Mouse (Mus musculus): Measurements from ENCODE around the gene Sept9. TPM values are rescaled to one million over a fixed set of nuclear protein-coding genes. Genes with fewer than 3 reads are reported as not detected.
A peak's percentile ranks its signal among the peaks of the same experiment; 100 is the strongest.

Sept9 gene
- polyA plus RNA-seq, 1 experiment from 2014 or later, result 52.5 TPM

GRCm38 (mm10) chr11:117238169-117238568 is 38.7 kb downstream of the Sept9 start:
- 1% methylated on average over 4 of the region's 4 CpGs for WGBS
- Histone ChIP-seq H3K9ac (replicated peaks; ENCODE audit: low read depth) (no peak overlapping the region), H3K4me2 (replicated peaks; ENCODE audit: low read depth, low read length) (no peak overlapping the region), H3K4me1 (ENCODE audit: insufficient read depth, low read depth, low read length) (peaks cover 4% of the 10 kb centered on the region), H3K27me3 (replicated peaks; ENCODE audit: insufficient read depth, low read length) (no peaks in the 10 kb centered on the region), H3K36me3 (ENCODE audit: insufficient read depth, low read length) (no peaks in the 10 kb centered on the region), H3K9me3 (ENCODE audit: low read length) (no peaks in the 10 kb centered on the region), H3K27ac (ENCODE audit: low read length) (no peak overlapping the region), H3K4me3 (ENCODE audit: low read depth, low read length) (no peak overlapping the region)
- peak; percentile 90 for DNase-seq (ENCODE audit: low spot score)
- peak; percentile 35 for ATAC-seq
- TF ChIP-seq EP300 (IDR thresholded peaks at IDR 0.05) (no peak), CTCF (IDR thresholded peaks at IDR 0.05) (peak; percentile 97)

GRCm38 (mm10) chr11:117239617-117240016 is 40.2 kb downstream of the Sept9 start:
- no peak for DNase-seq (ENCODE audit: low spot score)
- Histone ChIP-seq H3K9me3 (ENCODE audit: low read length) (no peaks in the 10 kb centered on the region), H3K27me3 (replicated peaks; ENCODE audit: insufficient read depth, low read length) (no peaks in the 10 kb centered on the region), H3K4me3 (ENCODE audit: low read depth, low read length) (no peak overlapping the region), H3K4me1 (ENCODE audit: insufficient read depth, low read depth, low read length) (peaks cover 4% of the 10 kb centered on the region; the same call in 1 of the 2 replicates), H3K36me3 (ENCODE audit: insufficient read depth, low read length) (no peaks in the 10 kb centered on the region), H3K27ac (ENCODE audit: low read length) (no peak overlapping the region), H3K4me2 (replicated peaks; ENCODE audit: low read depth, low read length) (no peak overlapping the region), H3K9ac (replicated peaks; ENCODE audit: low read depth) (no peak overlapping the region)
- 80% methylated on average over 6 of the region's 6 CpGs for WGBS
- ATAC-seq, result no peak
- TF ChIP-seq EP300 (IDR thresholded peaks at IDR 0.05), result no peak
- TF ChIP-seq CTCF (IDR thresholded peaks at IDR 0.05), result no peak

GRCm38 (mm10) chr11:117240322-117240721 is 40.9 kb downstream of the Sept9 start:
- no peak for TF ChIP-seq EP300 (IDR thresholded peaks at IDR 0.05)
- no peak for TF ChIP-seq CTCF (IDR thresholded peaks at IDR 0.05)
- Histone ChIP-seq H3K36me3 (ENCODE audit: insufficient read depth, low read length) (no peaks in the 10 kb centered on the region), H3K27ac (ENCODE audit: low read length) (no peak overlapping the region), H3K9ac (replicated peaks; ENCODE audit: low read depth) (no peak overlapping the region), H3K27me3 (replicated peaks; ENCODE audit: insufficient read depth, low read length) (no peaks in the 10 kb centered on the region), H3K4me1 (ENCODE audit: insufficient read depth, low read depth, low read length) (peaks cover under 1% of the 10 kb centered on the region; the same call in 1 of the 2 replicates), H3K4me2 (replicated peaks; ENCODE audit: low read depth, low read length) (no peak overlapping the region), H3K4me3 (ENCODE audit: low read depth, low read length) (no peak overlapping the region), H3K9me3 (ENCODE audit: low read length) (no peaks in the 10 kb centered on the region)
- WGBS, result 73% methylated on average over 9 of the region's 9 CpGs
- ATAC-seq (no peak), DNase-seq (ENCODE audit: low spot score) (no peak)

GRCm38 (mm10) chr11:117240861-117241738 is 41.6 kb downstream of the Sept9 start:
- Histone ChIP-seq H3K4me2 (replicated peaks; ENCODE audit: low read depth, low read length) (no peak overlapping the region), H3K9me3 (ENCODE audit: low read length) (no peaks in the 10 kb centered on the region), H3K4me1 (ENCODE audit: insufficient read depth, low read depth, low read length) (no peaks in the 10 kb centered on the region; the same call in 1 of the 2 replicates), H3K9ac (replicated peaks; ENCODE audit: low read depth) (no peak overlapping the region), H3K4me3 (ENCODE audit: low read depth, low read length) (no peak overlapping the region), H3K27me3 (replicated peaks; ENCODE audit: insufficient read depth, low read length) (no peaks in the 10 kb centered on the region), H3K27ac (ENCODE audit: low read length) (no peak overlapping the region), H3K36me3 (ENCODE audit: insufficient read depth, low read length) (no peaks in the 10 kb centered on the region)
- DNase-seq (ENCODE audit: low spot score) (peak; percentile 76), ATAC-seq (peak; percentile 81)
- WGBS, result 60% methylated on average over 11 of the region's 11 CpGs
- TF ChIP-seq EP300 (IDR thresholded peaks at IDR 0.05) (0 out of 2 replicates have a peak, but pooled peaks have one; percentile 5), CTCF (IDR thresholded peaks at IDR 0.05) (no peak)

- Histone ChIP-seq H3K9me3 (ENCODE audit: low read length) (no peaks in the 10 kb centered on the region), H3K27me3 (replicated peaks; ENCODE audit: insufficient read depth, low read length) (no peaks in the 10 kb centered on the region), H3K4me3 (ENCODE audit: low read depth, low read length) (no peak overlapping the region), H3K36me3 (ENCODE audit: insufficient read depth, low read length) (no peaks in the 10 kb centered on the region), H3K4me2 (replicated peaks; ENCODE audit: low read depth, low read length) (no peak overlapping the region), H3K9ac (replicated peaks; ENCODE audit: low read depth) (no peak overlapping the region), H3K27ac (ENCODE audit: low read length) (no peak overlapping the region), H3K4me1 (ENCODE audit: insufficient read depth, low read depth, low read length) (no peaks in the 10 kb centered on the region; the same call in 1 of the 2 replicates)
- ATAC-seq (no peak), DNase-seq (ENCODE audit: low spot score) (no peak)
- 70% methylated on average over 10 of the region's 10 CpGs for WGBS
- no peak for TF ChIP-seq CTCF (IDR thresholded peaks at IDR 0.05)
- peak; percentile 52; the same call in 1 of the 2 replicates for TF ChIP-seq EP300 (IDR thresholded peaks at IDR 0.05)
Measured at GRCm38 (mm10) chr11:117242339-117243084, 43.1 kb downstream of the Sept9 start.
